Mouse (Mus musculus) mesoderm, embryonic 11.5 days (tissue): ENCODE measurements at regions not wholly inside any gene's neighbourhood (a gene's known extent, or its start where the extent isn't known, plus 50 kb on each side); places are given as distances from the start of the nearest gene placed in this dataset.

ENCODE experiments used
- DNase-seq: peaks from one replicate; pipeline ENCODE4 v3.0.0-alpha.2; 2012; ENCODE audit warnings: low read depth, low spot score

GRCm38 (mm10) chr10:12207301-12207700 is 661.9 kb downstream of the Utrn start:
- no peak for DNase-seq

DNA sequence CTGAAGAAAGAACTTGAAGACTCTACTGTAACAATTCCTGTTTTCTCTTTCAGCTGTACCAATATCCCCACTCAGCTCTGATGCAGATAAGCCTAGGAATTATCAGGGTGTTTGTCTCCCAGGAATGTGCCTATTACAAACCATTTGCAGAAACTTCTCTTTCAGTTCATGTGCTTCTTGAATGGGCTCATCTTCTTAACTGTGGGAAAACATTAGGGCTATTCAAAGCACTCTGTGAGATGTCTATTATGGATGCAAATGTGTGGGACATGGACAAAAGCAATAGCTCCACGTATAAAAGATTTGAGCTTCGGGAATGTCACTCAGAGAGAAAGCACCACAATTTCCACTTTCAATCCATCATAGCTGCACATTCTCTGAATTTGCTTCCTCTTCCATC is 659.0 kb downstream of the Utrn start:
- DNase-seq, result no peak

GRCm38 (mm10) chr10:12218879-12219278 is 650.3 kb downstream of the Utrn start:
- DNase-seq, result no peak

DNA sequence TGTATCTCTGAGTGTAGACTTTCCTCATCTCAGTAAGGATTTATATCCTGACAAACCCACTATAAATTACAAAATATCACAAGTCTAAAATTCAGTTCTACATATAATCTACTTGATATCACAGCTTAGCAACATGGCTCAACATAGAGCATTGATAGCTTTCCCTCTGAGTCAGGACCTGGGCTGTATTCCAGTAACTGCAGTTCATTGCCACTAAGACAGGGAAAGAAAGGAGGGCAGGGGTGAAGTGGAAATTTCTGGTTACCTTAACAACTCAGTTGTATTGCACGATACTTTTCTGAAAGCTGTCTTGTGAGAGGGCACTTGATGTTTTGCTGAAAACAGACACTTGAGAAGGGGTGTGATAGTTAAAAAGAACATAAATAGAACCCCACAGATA is 635.0 kb downstream of the Utrn start:
- no peak for DNase-seq

GRCm38 (mm10) chr10:12248853-12249252 is 620.3 kb downstream of the Utrn start:
- DNase-seq, result no peak

- DNase-seq, result no peak
These were observed 615.9 kb downstream of the Utrn start for GRCm38 (mm10) chr10:12253274-12253673.

DNA sequence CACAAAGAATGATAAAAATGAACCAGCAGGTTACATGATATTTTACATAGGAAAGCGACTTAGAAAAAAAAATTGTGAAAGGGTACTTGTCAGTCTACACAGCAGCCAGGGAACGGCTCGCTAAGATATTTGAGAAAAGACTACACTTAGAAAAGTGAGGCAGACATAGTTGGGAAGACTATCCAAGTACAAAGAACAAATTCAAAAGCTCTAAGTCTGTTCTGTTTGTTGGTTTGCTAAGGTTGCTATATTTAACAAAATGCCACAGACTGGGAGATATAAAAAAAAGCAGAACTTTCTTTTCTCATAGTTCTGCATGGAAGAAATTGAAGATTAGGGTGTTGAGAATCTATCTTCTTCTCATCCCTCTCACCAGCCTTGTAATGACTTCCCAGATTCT is 583.5 kb downstream of the Utrn start:
- DNase-seq, result no peak

DNA sequence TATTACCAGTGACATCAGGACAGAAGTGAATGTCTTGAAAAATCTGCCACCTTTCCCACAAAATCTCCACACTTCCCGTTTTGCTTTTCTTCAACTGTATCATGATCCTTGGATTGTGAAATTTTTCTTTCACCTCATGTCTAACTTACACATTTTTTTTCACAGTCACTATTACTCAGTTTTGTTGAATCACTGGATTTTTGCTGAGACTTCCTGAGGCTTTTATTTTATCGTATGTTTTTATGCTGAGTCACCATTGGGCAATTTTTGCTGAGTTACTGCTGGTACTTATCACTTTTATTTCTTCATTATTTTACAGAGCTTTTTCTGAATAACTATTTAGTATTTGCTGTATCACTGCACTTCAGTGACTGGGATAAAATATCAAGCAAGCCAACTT is 570.3 kb downstream of the Utrn start:
- no peak for DNase-seq

GRCm38 (mm10) chr10:12302396-12302795 is 566.8 kb downstream of the Utrn start:
- no peak for DNase-seq

DNA sequence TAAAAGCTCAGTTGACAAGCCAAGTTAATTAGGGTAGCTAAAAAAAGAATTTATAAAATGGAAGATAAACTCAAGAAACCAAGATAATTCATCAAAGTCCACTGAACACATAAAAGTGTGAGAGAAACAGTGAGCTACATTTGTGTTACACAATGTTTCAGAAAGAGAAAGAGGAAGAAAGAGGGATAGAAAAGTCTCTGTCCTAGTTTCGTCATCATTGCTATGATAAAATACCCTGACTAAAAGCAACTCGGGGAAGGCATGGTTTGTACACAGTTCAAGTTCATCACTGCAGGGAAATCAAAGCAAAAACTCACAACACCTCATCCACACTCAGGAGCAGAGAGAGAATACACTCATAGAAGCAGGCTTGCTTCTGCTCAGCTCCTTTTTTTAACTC is 548.9 kb downstream of the Utrn start:
- DNase-seq, result no peak
